Mouse (Mus musculus) thymus, postnatal 36 days (tissue): ENCODE measurements around the gene Rnf13.
"Not testable (repeated sequence)": the region's sequence is repeated elsewhere in the genome, so short reads cannot be mapped to it uniquely, and the experiment has no call there.

Source experiments
- DNase-seq, 2 experiments: peaks; one replicate each; pipeline ENCODE4 v3.0.0; 2022; ENCODE audit warnings: mixed read lengths in 2 of 2

Rnf13 gene

GRCm38 (mm10) chr3:57735511-57736370 is at the start of gene Rnf13:
TSS of gene Rnf13 (plus strand) at chr3:57736062.
- peak; percentile 95 to 96 for DNase-seq

- DNase-seq: no peak
Measured at GRCm38 (mm10) chr3:57691772-57692171, 44.1 kb upstream of the Rnf13 start.

DNA sequence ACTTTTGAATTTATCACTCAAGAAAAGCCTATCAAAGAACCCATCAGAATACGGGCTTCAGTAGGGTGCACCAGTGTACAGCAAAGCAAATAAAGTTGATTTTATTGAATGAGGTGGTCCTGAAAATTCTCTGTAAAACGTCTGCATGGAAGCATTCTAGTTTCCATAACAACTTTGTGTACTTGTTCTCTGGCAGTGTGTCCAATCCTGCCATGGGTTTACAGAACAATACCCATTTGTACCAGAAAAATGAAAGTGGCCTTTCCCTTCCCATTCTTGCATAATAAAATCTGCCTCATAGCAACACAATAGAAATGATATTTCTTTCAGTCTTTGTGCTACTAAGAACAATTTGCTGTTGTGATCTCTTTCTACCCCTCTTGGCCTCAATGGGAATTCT is 43.1 kb upstream of the Rnf13 start, which contains the start of gene Ankub1:
Ankub1 (minus strand) TSS at position 81 of the 400 bp plus-strand sequence.
- no peak for DNase-seq

GRCm38 (mm10) chr3:57696249-57696648 is 39.6 kb upstream of the Rnf13 start:
- DNase-seq: no peak

DNA sequence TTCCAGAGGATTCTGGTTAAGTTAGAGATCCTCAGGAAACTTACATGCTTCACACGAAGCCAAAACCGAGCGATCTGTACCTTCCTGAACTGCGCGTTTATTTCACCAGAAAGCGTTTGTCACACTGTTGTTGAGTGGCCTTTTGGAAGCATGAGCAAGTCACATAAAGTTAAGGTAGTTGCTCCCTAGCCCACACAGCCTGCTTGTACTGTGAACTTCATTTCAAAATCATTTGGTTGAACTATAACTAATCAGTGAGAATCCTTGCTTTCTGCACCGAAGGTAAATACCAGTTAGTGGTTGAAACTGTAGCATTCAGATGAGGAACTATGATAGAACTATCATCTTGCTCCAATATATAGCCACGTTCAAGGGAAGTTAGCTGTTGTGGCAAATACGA is 39.1 kb upstream of the Rnf13 start:
- no peak for DNase-seq

GRCm38 (mm10) chr3:57714151-57714550 is 21.7 kb upstream of the Rnf13 start:
- no peak for DNase-seq

DNA sequence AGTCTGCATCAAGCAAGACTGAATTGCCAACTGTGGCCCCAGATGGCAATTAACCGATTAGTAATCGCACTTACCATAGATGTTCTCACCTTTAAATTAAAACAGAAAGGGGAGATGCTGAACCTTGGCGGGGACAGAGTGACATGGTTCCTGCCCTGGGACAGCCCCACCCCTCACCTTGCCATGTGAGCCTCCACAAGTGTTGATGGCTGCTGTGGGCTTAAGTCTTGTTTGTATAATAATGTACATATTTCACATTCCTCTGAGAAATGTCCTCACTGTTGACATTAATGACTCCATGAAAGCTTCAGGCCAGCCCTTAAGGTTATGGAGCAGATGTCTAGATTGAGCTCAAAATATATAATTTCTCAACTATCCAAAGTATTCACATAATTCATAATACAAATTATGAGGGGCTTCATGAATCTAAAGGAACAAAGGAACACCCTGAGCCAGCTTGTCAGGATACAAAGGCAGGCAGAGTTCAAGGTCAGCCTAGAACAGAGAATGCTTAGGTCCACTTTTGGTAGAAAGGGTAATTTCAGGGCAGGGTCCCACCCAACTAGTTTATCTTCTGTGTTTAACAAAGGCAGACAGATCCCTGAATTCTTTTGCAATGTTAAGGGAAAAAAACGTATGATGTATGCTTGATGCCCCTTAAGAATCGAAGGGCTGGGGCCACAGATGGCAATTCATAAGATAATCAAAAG is 3.5 kb upstream of the Rnf13 start:
- no peak for DNase-seq

DNA sequence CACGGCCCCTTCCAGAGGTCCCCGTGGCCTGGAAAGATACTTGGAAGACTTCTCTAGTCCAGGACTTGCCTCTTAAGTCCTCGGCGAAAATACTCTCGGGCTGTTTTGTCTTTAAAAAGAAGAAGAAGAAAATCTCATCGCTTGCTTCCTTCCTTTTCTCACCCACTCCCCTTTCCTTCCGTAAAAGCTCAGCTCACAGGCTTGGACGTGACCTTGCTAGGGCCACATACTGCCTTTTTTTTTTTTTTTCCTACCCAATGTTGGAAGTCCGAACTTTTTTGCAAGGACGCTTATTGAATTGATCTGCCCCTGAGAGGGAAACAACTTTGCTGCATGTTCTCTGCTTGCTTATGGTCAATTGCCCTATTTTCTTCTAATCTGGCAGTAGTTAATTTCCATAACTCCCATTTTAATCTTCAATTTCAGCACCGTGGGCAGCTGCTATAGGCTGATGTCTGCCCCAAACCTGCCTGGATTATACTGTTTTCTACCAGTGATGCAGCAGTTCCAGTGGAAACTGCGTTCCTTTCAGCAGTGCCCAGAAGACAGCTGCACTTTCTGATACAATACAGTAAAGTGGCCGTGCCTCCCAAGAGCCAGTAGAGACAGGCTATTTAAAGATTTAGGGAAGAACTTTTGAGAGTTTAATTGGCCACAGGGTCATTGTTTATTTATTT is 695 bp downstream of the Rnf13 start:
- DNase-seq: no peak

DNA sequence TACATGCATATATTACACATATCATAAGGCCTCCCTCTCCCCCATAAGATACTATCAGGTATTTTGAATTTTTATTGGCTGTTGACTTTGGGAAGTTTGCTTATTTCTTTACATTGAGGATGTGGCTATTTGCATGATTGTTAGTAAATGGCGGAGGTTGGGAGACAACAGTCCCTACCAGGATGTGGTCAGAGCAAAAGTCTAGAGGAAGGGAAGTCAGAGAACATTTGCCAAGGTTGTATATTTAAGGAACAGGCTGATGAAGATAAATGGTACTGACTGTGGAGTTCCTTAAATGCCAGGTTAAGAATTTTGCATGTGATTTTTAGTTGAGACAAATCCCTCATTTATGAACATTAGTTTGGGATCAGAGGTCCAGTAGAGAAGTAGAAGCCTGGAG is 4.0 kb downstream of the Rnf13 start:
- DNase-seq: no peak

- no peak for DNase-seq
Measured at GRCm38 (mm10) chr3:57748576-57749267, 12.9 kb downstream of the Rnf13 start.

DNA sequence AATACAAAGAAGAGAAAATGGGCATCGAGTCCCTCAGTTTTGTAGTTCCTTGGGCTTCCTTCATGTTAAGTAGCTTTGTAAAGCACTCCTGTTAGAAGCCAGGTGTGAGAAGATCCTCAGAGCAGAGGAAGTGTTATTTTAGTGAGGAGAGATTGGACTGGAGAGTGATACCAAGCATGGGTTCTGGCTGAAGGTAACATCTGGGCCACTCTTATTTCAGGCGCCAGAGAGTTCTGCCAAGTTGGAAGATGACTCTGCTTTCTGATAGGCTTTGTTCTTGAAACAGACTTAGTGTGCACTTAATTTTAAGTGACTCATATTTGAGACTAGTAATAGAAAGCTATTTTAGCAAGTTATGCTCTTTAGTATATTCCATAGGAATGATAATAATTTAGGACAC is 41.1 kb downstream of the Rnf13 start:
- no peak for DNase-seq

- DNase-seq: no peak
Measured at GRCm38 (mm10) chr3:57788472-57788871, 52.6 kb downstream of the Rnf13 start.

- DNase-seq: no peak
Measured at GRCm38 (mm10) chr3:57789005-57789962, 53.4 kb downstream of the Rnf13 start.

DNA sequence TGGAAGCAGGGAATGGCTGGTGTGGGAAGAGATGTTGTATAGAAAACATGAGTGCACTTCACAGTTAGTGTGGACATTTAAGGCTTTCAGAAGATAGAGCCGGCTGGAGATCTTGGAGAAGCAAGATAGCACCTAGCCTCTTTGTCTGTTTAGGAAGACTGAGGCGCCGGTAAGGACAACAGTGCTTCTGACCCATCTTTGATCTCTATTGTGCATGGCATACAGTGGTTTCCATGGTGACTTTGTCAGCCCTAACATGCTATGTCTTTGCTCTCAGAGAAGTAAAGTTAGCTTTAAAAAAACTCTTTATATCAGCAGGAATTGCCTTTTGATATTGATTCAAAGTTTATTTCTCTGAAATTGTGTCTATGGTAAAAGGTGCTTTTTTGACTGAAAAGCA is 55.2 kb downstream of the Rnf13 start:
- no peak for DNase-seq

DNA sequence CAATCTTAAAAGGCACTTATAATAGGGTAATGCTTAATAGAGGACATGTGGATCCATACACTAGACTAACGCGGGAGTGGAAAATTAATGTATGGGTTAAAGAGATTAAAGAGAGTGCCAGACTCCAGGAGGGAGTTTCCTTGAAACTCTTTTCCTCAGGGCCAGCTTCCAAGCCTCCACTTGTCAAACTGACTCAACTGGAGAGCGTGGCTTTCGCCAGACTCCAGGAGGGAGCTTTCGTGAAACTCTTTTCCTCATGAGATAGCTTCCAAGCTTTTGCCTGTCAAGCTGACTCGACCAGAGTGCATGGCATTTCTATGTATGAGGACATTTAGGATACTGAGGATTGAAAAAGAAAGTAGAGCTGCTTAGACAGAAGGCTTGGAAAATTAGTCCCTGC is 59.2 kb downstream of the Rnf13 start:
- DNase-seq: not testable (repeated sequence)

DNA sequence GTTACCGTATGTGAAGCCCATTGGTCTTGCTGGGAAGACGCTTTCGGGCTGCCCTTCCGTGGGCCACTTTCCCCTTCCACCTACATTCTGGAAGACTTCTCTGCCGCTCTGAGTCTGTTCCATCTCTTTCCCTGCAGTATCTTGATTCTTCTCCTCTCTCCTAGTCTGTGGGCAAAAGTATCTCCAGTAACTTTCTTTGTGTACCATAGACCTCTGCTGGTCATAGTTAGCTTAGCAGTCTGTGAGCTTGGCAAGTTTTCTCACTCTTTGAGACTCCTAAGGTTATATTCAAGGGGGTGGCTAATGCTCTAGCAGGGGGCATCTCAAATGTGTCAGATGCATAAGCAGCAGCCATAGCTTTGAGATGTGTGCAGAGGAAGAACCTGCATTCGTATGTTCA is 79.6 kb downstream of the Rnf13 start:
- DNase-seq: no peak

DNA sequence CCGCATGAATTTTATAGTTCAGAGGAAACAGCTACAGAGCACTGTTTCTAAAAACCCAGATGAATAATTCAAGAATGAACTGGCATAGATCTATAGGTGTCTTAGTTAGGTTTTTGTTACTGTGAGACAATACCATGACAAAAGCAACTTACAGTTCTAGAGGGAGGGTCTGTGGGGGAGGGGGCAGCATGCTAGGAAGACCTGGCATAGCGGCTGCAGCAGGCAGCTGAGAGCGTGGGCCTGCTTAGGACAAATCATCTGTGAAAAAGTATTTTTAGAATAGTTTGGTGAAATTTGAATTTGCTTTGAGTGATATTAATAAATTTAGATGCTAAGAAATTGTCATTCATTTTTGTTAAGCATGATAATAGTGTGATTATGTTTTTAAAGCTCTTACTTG is 90.0 kb downstream of the Rnf13 start:
- DNase-seq: no peak

- no peak for DNase-seq
Measured at GRCm38 (mm10) chr3:57833585-57833984, 97.7 kb downstream of the Rnf13 start.

- no peak for DNase-seq
Measured at GRCm38 (mm10) chr3:57836911-57837310, 101.0 kb downstream of the Rnf13 start.

GRCm38 (mm10) chr3:57843775-57844174 is 107.9 kb downstream of the Rnf13 start:
- no peak for DNase-seq

GRCm38 (mm10) chr3:57845786-57846661 is 110.2 kb downstream of the Rnf13 start:
- DNase-seq: no peak
